Mouse (Mus musculus) Patski (cell line): Measurements from ENCODE around the gene Sbno2. TPM values are rescaled to one million over a fixed set of nuclear protein-coding genes. Genes with fewer than 3 reads are reported as not detected.

Experiments used
- ATAC-seq: fragments of 100-300 bp; one replicate; pipeline ENCODE4 v1.8.0; 2021
- CTCF ChIA-PET: fragments of 350-600 bp; sonication (Branson Sonifier 250); formaldehyde crosslinking; loops from one replicate; lab custom pipeline; 2022; ENCODE audit warnings: inconsistent platforms; lab: Charles Lee
- POLR2A ChIA-PET: fragments of 350-600 bp; sonication (Branson Sonifier 250); formaldehyde crosslinking; loops from one replicate; lab custom pipeline; 2022; ENCODE audit warnings: antibody characterized with exemption, inconsistent platforms; lab: Charles Lee
- DNase-seq: peaks from one replicate; pipeline ENCODE4 v3.0.0-alpha.2; 2011; ENCODE audit warnings: low read depth, low spot score
- H3K27me3 ChIP-seq: fragments of 371-371 bp; one replicate; pipeline ENCODE4 v1.5.1; 2021
- CTCF ChIP-seq: fragments of 100-300 bp; IDR thresholded peaks from one replicate; pipeline ENCODE4 v1.5.1; 2021
- in situ Hi-C: fragments of 300-500 bp; cut with MboI; formaldehyde crosslinking; loops from 3 replicates; pipeline ENCODE4 v1.11.1; 2018; ENCODE audit warnings: low pct_unique_long_range_greater_than_20kb, mixed read lengths
- polyA plus RNA-seq: library from polyadenylated mRNA; unstranded; gene quantifications from one replicate; pipeline ENCODE4 v1.2.3, GENCODE M21; 2021

Sbno2 gene
- polyA plus RNA-seq, 1 experiment from 2014 or later, result 181 TPM

GRCm38 (mm10) chr10:80136952-80137625 lies 31.7 kb upstream of the Sbno2 start:
- TF ChIP-seq CTCF, result no peak
- no peaks in the 10 kb centered on the region for H3K27me3 ChIP-seq
- in situ Hi-C loops, result no loop called here
- POLR2A ChIA-PET, result no interaction called here
- CTCF ChIA-PET, result no interaction called here
- DNase-seq (no peak), ATAC-seq (no peak)

- ATAC-seq (no peak), DNase-seq (no peak)
- in situ Hi-C loops, result no loop called here
- ChIA-PET CTCF (interaction anchor here (1.3 kb wide), 1 partner anchor 37 kb away, joined by 3 read pairs; no protein-coding TSS in a partner anchor), POLR2A (no interaction called here)
- no peak for TF ChIP-seq CTCF
- no peaks in the 10 kb centered on the region for H3K27me3 ChIP-seq
These were observed 31.0 kb upstream of the Sbno2 start for GRCm38 (mm10) chr10:80136179-80136951.

GRCm38 (mm10) chr10:80135641-80136040 lies 30.3 kb upstream of the Sbno2 start:
- no peaks in the 10 kb centered on the region for H3K27me3 ChIP-seq
- POLR2A ChIA-PET, result no interaction called here

GRCm38 (mm10) chr10:80135161-80135560 lies 29.8 kb upstream of the Sbno2 start:
- no peak for TF ChIP-seq CTCF
- ATAC-seq (no peak), DNase-seq (no peak)
- ChIA-PET CTCF (interaction anchor here (0.8 to 2.3 kb wide), 3 partner anchors 16 to 175 kb away, joined by 3 to 6 read pairs (median 3); partner anchors contain the start of gene Wdr18), POLR2A (interaction anchor here (1.0 kb wide), 1 partner anchor 150 kb away, joined by 3 read pairs; no protein-coding TSS in a partner anchor)
- H3K27me3 ChIP-seq, result no peaks in the 10 kb centered on the region
- in situ Hi-C loops, result no loop called here

More at GRCm38 (mm10) chr10:80135641-80136040, 30.3 kb upstream of the Sbno2 start:
- ATAC-seq, result no peak
- in situ Hi-C loops, result no loop called here
- no peak for DNase-seq
- CTCF ChIA-PET, result interaction anchor here (0.8 to 1.3 kb wide), 3 partner anchors 17 to 151 kb away, joined by 3 read pairs; no protein-coding TSS in a partner anchor
- TF ChIP-seq CTCF, result no peak

- no peak for DNase-seq
- TF ChIP-seq CTCF, result no peak
- ChIA-PET CTCF (interaction anchor here (1.0 to 2.3 kb wide), 4 partner anchors 14 to 175 kb away, joined by 3 to 6 read pairs (median 4); partner anchors contain the start of gene Wdr18), POLR2A (interaction anchor here (0.9 to 2.2 kb wide), 3 partner anchors 11 to 149 kb away, joined by 3 to 8 read pairs (median 3); no protein-coding TSS in a partner anchor)
- no peak for ATAC-seq
- no peaks in the 10 kb centered on the region for H3K27me3 ChIP-seq
- in situ Hi-C loops, result no loop called here
These were observed 29.1 kb upstream of the Sbno2 start for GRCm38 (mm10) chr10:80134421-80134820.

- in situ Hi-C loops, result no loop called here
- no peak for ATAC-seq
These were observed 28.0 kb upstream of the Sbno2 start for GRCm38 (mm10) chr10:80133226-80133849.

GRCm38 (mm10) chr10:80131952-80132350 lies 26.6 kb upstream of the Sbno2 start:
- ChIA-PET CTCF (no interaction called here), POLR2A (interaction anchor here (0.7 kb wide), 1 partner anchor 15 kb away, joined by 3 read pairs; no protein-coding TSS in a partner anchor)
- no peak for TF ChIP-seq CTCF

More at GRCm38 (mm10) chr10:80133226-80133849, 28.0 kb upstream of the Sbno2 start:
- no peaks in the 10 kb centered on the region for H3K27me3 ChIP-seq
- no peak for TF ChIP-seq CTCF
- CTCF ChIA-PET, result interaction anchor here (0.9 to 2.3 kb wide), 4 partner anchors 17 to 173 kb away, joined by 3 to 6 read pairs (median 4); partner anchors contain the start of genes Tmem259 and Wdr18
- POLR2A ChIA-PET, result interaction anchor here (0.8 to 2.2 kb wide), 3 partner anchors 10 to 148 kb away, joined by 3 to 8 read pairs (median 3); no protein-coding TSS in a partner anchor
- DNase-seq, result no peak

GRCm38 (mm10) chr10:80131316-80131951 lies 26.1 kb upstream of the Sbno2 start:
- ChIA-PET POLR2A (interaction anchor here (1.1 to 1.9 kb wide), 3 partner anchors 9 to 144 kb away, joined by 4 to 9 read pairs (median 5); no protein-coding TSS in a partner anchor), CTCF (no interaction called here)
- no peak for ATAC-seq
- no peaks in the 10 kb centered on the region for H3K27me3 ChIP-seq
- no peak for DNase-seq
- in situ Hi-C loops, result no loop called here
- no peak for TF ChIP-seq CTCF

More at GRCm38 (mm10) chr10:80131952-80132350, 26.6 kb upstream of the Sbno2 start:
- in situ Hi-C loops, result no loop called here
- DNase-seq (no peak), ATAC-seq (no peak)
- no peaks in the 10 kb centered on the region for H3K27me3 ChIP-seq

GRCm38 (mm10) chr10:80130403-80131031 lies 25.1 kb upstream of the Sbno2 start:
- H3K27me3 ChIP-seq, result no peaks in the 10 kb centered on the region
- ATAC-seq (peak; percentile 10), DNase-seq (no peak)
- ChIA-PET POLR2A (interaction anchor here (1.1 to 1.9 kb wide), 6 partner anchors 8 to 144 kb away, joined by 4 to 9 read pairs (median 4); partner anchors contain the start of gene Cbarp), CTCF (interaction anchor here (1.3 to 1.8 kb wide), 5 partner anchors 9 to 146 kb away, joined by 4 to 7 read pairs (median 4); partner anchors contain the start of genes Cbarp and Tmem259)
- TF ChIP-seq CTCF, result no peak
- in situ Hi-C loops, result no loop called here
